Mouse (Mus musculus): ENCODE data around the gene Unc13b. TPM values are rescaled to one million over a fixed set of nuclear protein-coding genes. Genes with fewer than 3 reads are reported as not detected.

The Unc13b gene
- polyA plus RNA-seq, 1 experiment from 2014 or later, result 0.36 TPM

- Histone ChIP-seq H3K36me3 (ENCODE audit: inconsistent target) (peaks cover 36% of the 10 kb centered on the region), H3K4me3 (ENCODE audit: inconsistent target) (peak overlapping the region; percentile 87), H3K27ac (peak overlapping the region; percentile 65), H3K79me2 (ENCODE audit: inconsistent target) (peaks cover 6% of the 10 kb centered on the region; the same call in 1 of the 2 replicates)
- WGBS (ENCODE audit: missing documents), result 84% methylated on average over 9 of the region's 9 CpGs
Measured at GRCm38 (mm10) chr4:43030352-43030751, 28.4 kb upstream of the Unc13b start.

GRCm38 (mm10) chr4:43030780-43031230 lies 27.9 kb upstream of the Unc13b start:
- Histone ChIP-seq H3K27ac (peak overlapping the region; percentile 65), H3K36me3 (ENCODE audit: inconsistent target) (peaks cover 40% of the 10 kb centered on the region), H3K79me2 (ENCODE audit: inconsistent target) (peaks cover 6% of the 10 kb centered on the region; the same call in 1 of the 2 replicates), H3K4me3 (ENCODE audit: inconsistent target) (peak overlapping the region; percentile 87)
- 3% methylated on average over 27 of the region's 28 CpGs for WGBS (ENCODE audit: missing documents)

GRCm38 (mm10) chr4:43031237-43031995 lies 27.3 kb upstream of the Unc13b start, which contains the start of gene Stoml2:
TSS of gene Stoml2 (minus strand) at chr4:43031710.
- H3K36me3 ChIP-seq (ENCODE audit: inconsistent target), result peaks cover 46% of the 10 kb centered on the region
- peak within 1 kb of the TSS; percentile 65 for H3K27ac ChIP-seq
- peaks cover 11% of the 10 kb centered on the region; the same call in 1 of the 2 replicates for H3K79me2 ChIP-seq (ENCODE audit: inconsistent target)
- WGBS (ENCODE audit: missing documents), result 3% methylated on average over 33 of the region's 38 CpGs
- H3K4me3 ChIP-seq (ENCODE audit: inconsistent target), result peak within 1 kb of the TSS; percentile 87

- H3K36me3 ChIP-seq (ENCODE audit: inconsistent target), result peaks cover 50% of the 10 kb centered on the region
- no peak overlapping the region for H3K27ac ChIP-seq
- WGBS (ENCODE audit: missing documents), result 100% methylated on average over 1 of the region's 1 CpGs
Measured at GRCm38 (mm10) chr4:43032501-43032900, 26.3 kb upstream of the Unc13b start.

GRCm38 (mm10) chr4:43033481-43033880 lies 25.3 kb upstream of the Unc13b start:
- Histone ChIP-seq H3K79me2 (ENCODE audit: inconsistent target) (peaks cover 32% of the 10 kb centered on the region), H3K36me3 (ENCODE audit: inconsistent target) (peaks cover 41% of the 10 kb centered on the region), H3K27ac (no peak overlapping the region), H3K4me3 (ENCODE audit: inconsistent target) (no peak overlapping the region)
- WGBS (ENCODE audit: missing documents), result 94% methylated on average over 14 of the region's 14 CpGs

More at GRCm38 (mm10) chr4:43032501-43032900, 26.3 kb upstream of the Unc13b start:
- no peak overlapping the region for H3K4me3 ChIP-seq (ENCODE audit: inconsistent target)
- peaks cover 22% of the 10 kb centered on the region for H3K79me2 ChIP-seq (ENCODE audit: inconsistent target)

GRCm38 (mm10) chr4:43035851-43036250 lies 22.9 kb upstream of the Unc13b start:
- no peak overlapping the region for H3K27ac ChIP-seq
- H3K4me3 ChIP-seq (ENCODE audit: inconsistent target), result no peak overlapping the region
- peaks cover 36% of the 10 kb centered on the region for H3K36me3 ChIP-seq (ENCODE audit: inconsistent target)
- H3K79me2 ChIP-seq (ENCODE audit: inconsistent target), result peaks cover 42% of the 10 kb centered on the region
- 98% methylated on average over 6 of the region's 6 CpGs for WGBS (ENCODE audit: missing documents)

- Histone ChIP-seq H3K79me2 (ENCODE audit: inconsistent target) (peaks cover 40% of the 10 kb centered on the region), H3K4me3 (ENCODE audit: inconsistent target) (no peak overlapping the region), H3K27ac (no peak overlapping the region), H3K36me3 (ENCODE audit: inconsistent target) (peaks cover 36% of the 10 kb centered on the region)
- 93% methylated on average over 10 of the region's 10 CpGs for WGBS (ENCODE audit: missing documents)
Measured at GRCm38 (mm10) chr4:43036356-43036755, 22.4 kb upstream of the Unc13b start.

- H3K4me3 ChIP-seq (ENCODE audit: inconsistent target), result no peak overlapping the region
- H3K79me2 ChIP-seq (ENCODE audit: inconsistent target), result peaks cover 40% of the 10 kb centered on the region
- no peak overlapping the region for H3K27ac ChIP-seq
- peaks cover 35% of the 10 kb centered on the region for H3K36me3 ChIP-seq (ENCODE audit: inconsistent target)
- WGBS (ENCODE audit: missing documents), result 17% methylated on average over 3 of the region's 4 CpGs
Measured at GRCm38 (mm10) chr4:43037860-43038566, 20.7 kb upstream of the Unc13b start.

- peak overlapping the region; percentile 69 for H3K27ac ChIP-seq
- peaks cover 40% of the 10 kb centered on the region for H3K79me2 ChIP-seq (ENCODE audit: inconsistent target)
- peaks cover 27% of the 10 kb centered on the region for H3K36me3 ChIP-seq (ENCODE audit: inconsistent target)
- H3K4me3 ChIP-seq (ENCODE audit: inconsistent target), result peak overlapping the region; percentile 78
- WGBS (ENCODE audit: missing documents), result 60% methylated on average over 14 of the region's 15 CpGs
Measured at GRCm38 (mm10) chr4:43038567-43039495, 19.9 kb upstream of the Unc13b start.

GRCm38 (mm10) chr4:43039609-43040008 lies 19.1 kb upstream of the Unc13b start:
- Histone ChIP-seq H3K79me2 (ENCODE audit: inconsistent target) (peaks cover 40% of the 10 kb centered on the region), H3K27ac (peak overlapping the region; percentile 69), H3K4me3 (ENCODE audit: inconsistent target) (peak overlapping the region; percentile 78), H3K36me3 (ENCODE audit: inconsistent target) (peaks cover 19% of the 10 kb centered on the region)
- WGBS (ENCODE audit: missing documents), result 11% methylated on average over 11 of the region's 11 CpGs

- H3K4me3 ChIP-seq (ENCODE audit: inconsistent target), result peak overlapping the region; percentile 78
- H3K27ac ChIP-seq, result peak overlapping the region; percentile 69
- peaks cover 16% of the 10 kb centered on the region for H3K36me3 ChIP-seq (ENCODE audit: inconsistent target)
- peaks cover 40% of the 10 kb centered on the region for H3K79me2 ChIP-seq (ENCODE audit: inconsistent target)
- under 1% methylated on average over 25 of the region's 25 CpGs for WGBS (ENCODE audit: missing documents)
Measured at GRCm38 (mm10) chr4:43040114-43040572, 18.6 kb upstream of the Unc13b start.

- 72% methylated on average over 9 of the region's 9 CpGs for WGBS (ENCODE audit: missing documents)
- Histone ChIP-seq H3K36me3 (ENCODE audit: inconsistent target) (peaks cover 8% of the 10 kb centered on the region), H3K79me2 (ENCODE audit: inconsistent target) (peaks cover 39% of the 10 kb centered on the region), H3K4me3 (ENCODE audit: inconsistent target) (no peak overlapping the region), H3K27ac (peak overlapping the region; percentile 59)
Measured at GRCm38 (mm10) chr4:43040881-43041547, 17.7 kb upstream of the Unc13b start.

- 17% methylated on average over 7 of the region's 7 CpGs for WGBS (ENCODE audit: missing documents)
- Histone ChIP-seq H3K4me3 (ENCODE audit: inconsistent target) (peak overlapping the region; percentile 62), H3K36me3 (ENCODE audit: inconsistent target) (no peaks in the 10 kb centered on the region), H3K79me2 (ENCODE audit: inconsistent target) (peaks cover 11% of the 10 kb centered on the region), H3K27ac (peak overlapping the region; percentile 96)
Measured at GRCm38 (mm10) chr4:43043644-43044357, 15.0 kb upstream of the Unc13b start.

All from macrophage (primary cell).